Mouse (Mus musculus) lung, adult 2 months (tissue): ENCODE data around the gene Dzip1.

Experiments
- CTCF ChIP-seq: fragments of 200-500 bp; IDR thresholded peaks from 2 replicates; pipeline ENCODE4 v1.5.1; 2011; ENCODE audit warnings: mild to moderate bottlenecking, low read length, control low read depth; ENCODE audit not compliant: insufficient read depth
- POLR2A ChIP-seq: fragments of 200-500 bp; IDR thresholded peaks from 2 replicates; pipeline ENCODE4 v1.6.1; 2011; ENCODE audit warnings: low read depth, mild to moderate bottlenecking, control low read depth, low read length, borderline replicate concordance; ENCODE audit errors: extremely low read depth

GRCm38 (mm10) chr14:118967646-118968045 lies 42.4 kb upstream of the Dzip1 start:
- TF ChIP-seq CTCF (no peak), POLR2A (no peak)
